Mouse (Mus musculus): ENCODE data around the gene Ccdc84. TPM values are rescaled to one million over a fixed set of nuclear protein-coding genes. Genes with fewer than 3 reads are reported as not detected.

Ccdc84 gene
- polyA plus RNA-seq, 1 experiment, result 50.1 TPM

- TF ChIP-seq CTCF (IDR thresholded peaks at IDR 0.05; ENCODE audit: borderline replicate concordance, insufficient read depth, low read depth, low read length), result no peak
- TF ChIP-seq POLR2A (IDR thresholded peaks at IDR 0.05; ENCODE audit: borderline replicate concordance, insufficient read depth, low read length), result peak; percentile 43; the same call in 1 of the 2 replicates
- Histone ChIP-seq H3K4me3 (replicated peaks; ENCODE audit: insufficient read depth, low read depth, low read length) (peak within 1 kb of the TSS; percentile 96), H3K27me3 (ENCODE audit: control insufficient read depth, insufficient read depth, low read length) (no peaks in the 10 kb centered on the region), H3K4me1 (ENCODE audit: control insufficient read depth, insufficient read depth, low read length) (no peaks in the 10 kb centered on the region), H3K27ac (ENCODE audit: insufficient read depth, low read length) (peak within 1 kb of the TSS; percentile 74)
- WGBS, result 1% methylated on average over 51 of the region's 51 CpGs
- peak; percentile 92 to 95 for DNase-seq
Measured at GRCm38 (mm10) chr9:44406906-44407751, 11.2 kb downstream of the Ccdc84 start, which contains the start of the genes Rps25 and Trappc4. Rps25 (plus strand) TSS chr9:44407139. Trappc4 (minus strand) TSS chr9:44407600.

- Histone ChIP-seq H3K4me1 (ENCODE audit: control insufficient read depth, insufficient read depth, low read length) (no peaks in the 10 kb centered on the region), H3K4me3 (replicated peaks; ENCODE audit: insufficient read depth, low read depth, low read length) (no peak overlapping the region), H3K27ac (ENCODE audit: insufficient read depth, low read length) (no peak overlapping the region), H3K27me3 (ENCODE audit: control insufficient read depth, insufficient read depth, low read length) (no peaks in the 10 kb centered on the region)
- 92% methylated on average over 3 of the region's 3 CpGs for WGBS
- TF ChIP-seq CTCF (IDR thresholded peaks at IDR 0.05; ENCODE audit: borderline replicate concordance, insufficient read depth, low read depth, low read length) (no peak), POLR2A (IDR thresholded peaks at IDR 0.05; ENCODE audit: borderline replicate concordance, insufficient read depth, low read length) (no peak)
- DNase-seq, result no peak
Measured at GRCm38 (mm10) chr9:44405011-44405410, 13.4 kb downstream of the Ccdc84 start.

GRCm38 (mm10) chr9:44401081-44401480, 17.3 kb downstream of the Ccdc84 start:
- H3K27ac ChIP-seq (ENCODE audit: insufficient read depth, low read length), result no peak overlapping the region
- no peaks in the 10 kb centered on the region for H3K27me3 ChIP-seq (ENCODE audit: control insufficient read depth, insufficient read depth, low read length)
- DNase-seq, result peak in 1 of 2 experiments; percentile 12
- 51% methylated on average over 4 of the region's 4 CpGs for WGBS
- TF ChIP-seq POLR2A (IDR thresholded peaks at IDR 0.05; ENCODE audit: borderline replicate concordance, insufficient read depth, low read length) (no peak), CTCF (IDR thresholded peaks at IDR 0.05; ENCODE audit: borderline replicate concordance, insufficient read depth, low read depth, low read length) (no peak)
- H3K4me1 ChIP-seq (ENCODE audit: control insufficient read depth, insufficient read depth, low read length), result peaks cover 8% of the 10 kb centered on the region; the same call in 1 of the 2 replicates
- no peak overlapping the region for H3K4me3 ChIP-seq (replicated peaks; ENCODE audit: insufficient read depth, low read depth, low read length)

- TF ChIP-seq CTCF (IDR thresholded peaks at IDR 0.05; ENCODE audit: borderline replicate concordance, insufficient read depth, low read depth, low read length) (no peak), POLR2A (IDR thresholded peaks at IDR 0.05; ENCODE audit: borderline replicate concordance, insufficient read depth, low read length) (no peak)
- DNase-seq, result peak in 1 of 2 experiments; percentile 19
- Histone ChIP-seq H3K4me3 (replicated peaks; ENCODE audit: insufficient read depth, low read depth, low read length) (no peak overlapping the region), H3K27ac (ENCODE audit: insufficient read depth, low read length) (no peak overlapping the region), H3K4me1 (ENCODE audit: control insufficient read depth, insufficient read depth, low read length) (peaks cover 8% of the 10 kb centered on the region; the same call in 1 of the 2 replicates), H3K27me3 (ENCODE audit: control insufficient read depth, insufficient read depth, low read length) (no peaks in the 10 kb centered on the region)
- 39% methylated on average over 6 of the region's 6 CpGs for WGBS
Measured at GRCm38 (mm10) chr9:44399795-44400114, 18.6 kb downstream of the Ccdc84 start.

- 57% methylated on average over 13 of the region's 13 CpGs for WGBS
- no peaks in the 10 kb centered on the region for H3K27me3 ChIP-seq (ENCODE audit: control insufficient read depth, insufficient read depth, low read length)
- no peak overlapping the region for H3K4me3 ChIP-seq (replicated peaks; ENCODE audit: insufficient read depth, low read depth, low read length)
- TF ChIP-seq POLR2A (IDR thresholded peaks at IDR 0.05; ENCODE audit: borderline replicate concordance, insufficient read depth, low read length) (no peak), CTCF (IDR thresholded peaks at IDR 0.05; ENCODE audit: borderline replicate concordance, insufficient read depth, low read depth, low read length) (no peak)
- no peak overlapping the region for H3K27ac ChIP-seq (ENCODE audit: insufficient read depth, low read length)
- peak in 1 of 2 experiments; percentile 24 for DNase-seq
- peaks cover 8% of the 10 kb centered on the region; the same call in 1 of the 2 replicates for H3K4me1 ChIP-seq (ENCODE audit: control insufficient read depth, insufficient read depth, low read length)
Measured at GRCm38 (mm10) chr9:44399114-44399794, 19.1 kb downstream of the Ccdc84 start.

GRCm38 (mm10) chr9:44398551-44398950, 19.8 kb downstream of the Ccdc84 start:
- no peak overlapping the region for H3K27ac ChIP-seq (ENCODE audit: insufficient read depth, low read length)
- H3K4me1 ChIP-seq (ENCODE audit: control insufficient read depth, insufficient read depth, low read length), result peaks cover 8% of the 10 kb centered on the region; the same call in 1 of the 2 replicates
- peak in 1 of 2 experiments; percentile 22 for DNase-seq
- H3K4me3 ChIP-seq (replicated peaks; ENCODE audit: insufficient read depth, low read depth, low read length), result no peak overlapping the region
- TF ChIP-seq POLR2A (IDR thresholded peaks at IDR 0.05; ENCODE audit: borderline replicate concordance, insufficient read depth, low read length), result no peak
- no peak for TF ChIP-seq CTCF (IDR thresholded peaks at IDR 0.05; ENCODE audit: borderline replicate concordance, insufficient read depth, low read depth, low read length)
- 79% methylated on average over 9 of the region's 9 CpGs for WGBS
- H3K27me3 ChIP-seq (ENCODE audit: control insufficient read depth, insufficient read depth, low read length), result no peaks in the 10 kb centered on the region

- Histone ChIP-seq H3K27me3 (ENCODE audit: control insufficient read depth, insufficient read depth, low read length) (no peaks in the 10 kb centered on the region), H3K27ac (ENCODE audit: insufficient read depth, low read length) (no peak overlapping the region), H3K4me3 (replicated peaks; ENCODE audit: insufficient read depth, low read depth, low read length) (peak overlapping the region; percentile 14), H3K4me1 (ENCODE audit: control insufficient read depth, insufficient read depth, low read length) (peaks cover 8% of the 10 kb centered on the region; the same call in 1 of the 2 replicates)
- TF ChIP-seq CTCF (IDR thresholded peaks at IDR 0.05; ENCODE audit: borderline replicate concordance, insufficient read depth, low read depth, low read length) (no peak), POLR2A (IDR thresholded peaks at IDR 0.05; ENCODE audit: borderline replicate concordance, insufficient read depth, low read length) (no peak)
- no peak for DNase-seq
- 29% methylated on average over 4 of the region's 4 CpGs for WGBS
Measured at GRCm38 (mm10) chr9:44398087-44398486, 20.3 kb downstream of the Ccdc84 start.

Measured in cerebellum, adult 2 months (tissue).